Mouse (Mus musculus) layer of hippocampus, postnatal 10 days (tissue): ENCODE data around the gene Plekhg1. TPM values are rescaled to one million over a fixed set of nuclear protein-coding genes. Genes with fewer than 3 reads are reported as not detected.

ENCODE experiments used
- DNase-seq, 2 experiments: peaks; one replicate each; pipeline ENCODE4 v3.0.0; 2021; ENCODE audit warnings: low spot score in 2 of 2
- long read RNA-seq: library from polyadenylated mRNA; stranded (forward); transcript quantifications from one replicate; pipeline ENCODE4 v2.0.0, GENCODE M21; 2023
- total RNA-seq, 2 experiments: library from RNA; stranded (reverse); gene quantifications; 2 replicates each; pipeline ENCODE4 v1.2.3; 2021

Gene Plekhg1
- 10 to 100 TPM; 28.8 to 29.0 TPM for total RNA-seq
- long read RNA-seq, partial matches to known transcripts, result 1 of 6 reads
- long read RNA-seq, other reads (novel, unspliced or antisense), result 5 of 6 reads

GRCm38 (mm10) chr10:3740148-3740503 lies at the start of gene Plekhg1:
TSS of gene Plekhg1 (plus strand) at chr10:3740364.
- DNase-seq, result peak; percentile 75 to 79

DNA sequence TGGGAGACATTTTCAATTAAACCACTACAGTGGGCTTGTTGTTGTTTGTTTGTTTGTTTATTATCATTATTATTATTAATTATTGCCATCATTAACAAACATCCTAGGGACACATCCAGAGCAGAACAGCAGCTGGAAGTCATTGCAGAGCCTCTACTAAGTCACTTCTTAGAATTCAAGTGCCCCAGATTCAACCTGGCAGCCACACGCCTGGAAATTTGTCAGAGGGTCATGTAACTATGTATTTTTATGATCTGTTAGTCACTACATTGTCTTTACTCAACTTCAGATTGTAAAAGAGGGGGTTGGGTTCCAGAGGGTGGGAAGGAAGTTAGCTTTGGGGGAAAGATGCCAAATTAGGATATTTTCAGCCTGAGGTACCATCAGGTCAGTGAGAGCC lies 47.4 kb upstream of the Plekhg1 start:
- no peak for DNase-seq

DNA sequence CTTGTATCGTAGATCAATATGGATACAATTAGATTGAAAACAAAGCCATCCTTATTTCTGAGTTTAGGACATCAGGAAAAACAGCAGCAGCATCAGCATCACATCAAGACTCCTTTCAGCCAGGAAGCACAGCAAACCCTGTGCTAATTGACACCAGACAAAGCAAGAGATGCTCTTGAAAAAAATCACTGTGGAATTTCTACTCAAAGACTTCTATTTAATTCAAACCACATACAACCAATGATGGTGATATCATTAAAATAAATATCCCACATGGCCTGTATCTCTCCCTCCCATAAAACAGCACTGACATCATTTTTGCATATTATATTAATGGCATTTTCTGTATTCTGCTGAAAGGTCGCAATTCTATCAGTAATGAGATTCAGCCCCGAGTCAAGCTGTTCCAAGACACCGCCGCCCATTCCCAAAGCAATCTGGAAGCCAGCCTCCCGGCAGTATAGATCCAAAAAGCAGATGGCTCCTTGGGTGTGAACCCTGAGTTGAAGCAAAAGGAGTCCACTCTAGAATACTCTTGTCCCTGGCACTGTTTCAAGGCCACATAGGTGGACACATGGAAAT lies 46.4 kb upstream of the Plekhg1 start:
- DNase-seq, result peak in 1 of 2 experiments; percentile 19

DNA sequence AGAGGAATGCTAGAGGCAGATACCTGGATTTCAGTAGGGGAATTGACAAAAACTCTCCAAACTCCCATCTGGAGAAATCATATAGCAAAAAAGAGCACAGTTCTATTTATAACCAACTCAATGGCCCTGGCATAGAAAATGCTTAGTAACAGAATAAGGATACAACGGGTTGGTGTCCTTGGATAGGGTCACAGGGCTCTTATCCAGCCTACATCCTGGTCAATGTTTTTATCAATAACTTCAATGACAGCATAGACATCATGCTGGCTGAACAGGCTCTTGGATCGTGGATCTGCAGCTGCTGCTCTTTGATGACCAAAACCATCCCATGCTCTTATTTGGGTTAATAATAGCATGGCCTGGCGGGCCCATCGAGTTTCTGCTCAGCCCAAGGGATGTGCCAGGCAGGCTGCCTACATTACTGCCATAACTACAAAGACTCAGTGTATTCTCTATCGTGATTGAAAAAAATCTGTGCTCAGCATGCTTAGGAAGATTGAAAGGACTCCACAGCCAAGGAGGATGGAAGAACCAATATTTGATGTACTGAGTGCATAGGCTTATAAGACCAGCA lies 44.7 kb upstream of the Plekhg1 start:
- DNase-seq, result peak in 1 of 2 experiments; percentile 30

DNA sequence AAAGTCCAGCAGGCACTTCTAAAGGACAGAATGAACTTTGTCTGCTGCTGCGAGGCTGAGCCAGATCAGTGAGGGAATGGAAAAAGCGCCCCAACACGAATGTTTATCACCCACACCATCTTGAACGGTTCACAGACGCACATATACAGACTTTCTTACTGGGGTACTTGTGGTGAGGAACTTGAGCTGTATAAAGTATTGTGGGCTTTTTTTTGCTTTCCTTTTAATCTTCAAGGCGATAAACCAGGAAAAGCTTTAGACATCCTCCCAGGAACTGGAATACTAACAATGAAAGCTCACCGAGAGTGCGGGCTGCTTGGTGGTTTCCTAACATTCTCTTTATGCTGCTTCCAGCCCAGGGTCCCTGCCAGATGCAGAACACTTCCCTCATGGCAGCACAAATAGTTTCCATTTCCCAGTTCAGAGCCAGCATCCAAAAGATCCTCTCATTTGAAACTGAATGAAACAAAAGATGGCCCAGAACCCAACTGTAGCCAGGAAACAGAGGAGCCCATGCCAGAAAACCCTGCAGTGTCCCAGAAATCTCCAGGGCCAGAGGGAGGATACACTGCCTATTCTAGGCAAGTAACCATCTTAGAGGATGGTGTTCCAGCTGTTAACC lies 43.3 kb upstream of the Plekhg1 start:
- peak; percentile 53 to 60 for DNase-seq

DNA sequence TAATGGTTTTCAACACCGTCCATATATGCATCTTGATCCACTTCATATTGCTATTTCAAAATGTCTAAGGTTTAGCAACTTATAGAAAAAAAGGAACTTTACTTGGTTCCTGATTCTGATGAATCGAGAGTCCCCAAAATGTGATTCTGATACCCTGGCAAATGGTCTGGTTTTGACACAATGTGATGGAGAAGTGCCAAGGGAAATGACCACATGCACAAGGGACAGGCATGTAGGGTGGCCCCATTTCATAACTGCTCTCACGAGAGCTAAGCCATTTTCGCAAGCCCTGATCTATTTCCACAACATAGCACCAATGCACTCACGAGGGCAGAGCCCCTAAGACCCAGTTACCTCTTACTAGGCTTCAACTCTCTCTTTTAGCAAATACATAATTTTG lies 42.7 kb upstream of the Plekhg1 start:
- no peak for DNase-seq

DNA sequence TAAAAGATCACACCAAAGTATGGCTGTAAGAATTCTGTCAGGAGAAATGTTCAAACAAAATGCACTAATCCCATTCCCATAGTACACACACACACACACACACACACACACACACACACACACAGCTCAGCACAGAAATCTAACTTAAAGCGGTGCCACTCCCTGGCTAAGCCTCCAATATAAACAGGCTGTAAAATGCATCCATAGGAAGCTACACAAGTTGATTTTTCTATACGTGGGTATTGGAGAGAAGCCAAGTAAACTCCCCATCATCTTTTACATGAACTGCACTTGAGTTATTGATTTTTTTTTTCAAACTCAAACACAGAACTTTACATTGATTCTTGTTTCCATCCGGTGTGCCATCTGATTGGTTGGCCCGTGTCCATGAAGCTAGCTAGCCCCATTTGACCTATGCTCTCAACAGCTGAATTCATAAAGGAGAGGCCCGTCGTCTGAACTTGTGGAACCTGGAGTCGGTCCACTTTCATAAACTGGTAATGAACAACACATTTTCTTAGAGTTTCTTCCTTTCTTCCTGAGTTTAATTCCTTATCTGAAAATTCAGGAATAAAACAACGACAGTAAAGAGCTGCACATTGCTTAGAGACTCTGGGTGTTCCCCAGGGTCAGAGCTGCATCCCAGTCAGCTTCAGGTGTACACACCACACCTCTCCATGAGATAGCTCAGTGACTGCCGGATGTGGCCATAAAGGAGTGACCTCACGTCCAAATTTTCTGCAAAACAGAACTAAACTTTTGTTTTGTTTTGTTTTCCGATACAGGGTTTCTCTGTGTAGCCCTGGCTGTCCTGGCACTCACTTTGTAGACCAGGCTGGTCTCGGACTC lies 39.7 kb upstream of the Plekhg1 start:
- no peak for DNase-seq

DNA sequence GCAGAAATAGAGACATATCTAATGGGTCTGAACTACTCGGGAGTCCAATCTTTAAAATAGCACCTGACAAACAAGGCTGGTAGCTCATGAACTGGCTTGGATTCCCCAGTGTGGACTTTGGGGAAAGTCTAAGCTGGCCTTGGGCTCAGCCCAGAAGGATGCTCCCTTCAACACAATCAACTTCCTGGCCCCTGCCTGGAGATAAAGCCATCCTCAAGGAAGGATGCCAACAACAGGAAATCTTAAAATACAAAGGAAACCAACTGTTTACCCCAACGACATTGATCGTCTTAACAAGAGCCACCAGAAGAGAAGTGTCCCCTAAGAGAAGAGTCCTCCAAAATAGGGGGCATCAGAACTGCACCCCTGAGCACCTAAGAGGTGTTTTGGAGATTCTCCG lies 38.3 kb upstream of the Plekhg1 start:
- DNase-seq, result no peak

DNA sequence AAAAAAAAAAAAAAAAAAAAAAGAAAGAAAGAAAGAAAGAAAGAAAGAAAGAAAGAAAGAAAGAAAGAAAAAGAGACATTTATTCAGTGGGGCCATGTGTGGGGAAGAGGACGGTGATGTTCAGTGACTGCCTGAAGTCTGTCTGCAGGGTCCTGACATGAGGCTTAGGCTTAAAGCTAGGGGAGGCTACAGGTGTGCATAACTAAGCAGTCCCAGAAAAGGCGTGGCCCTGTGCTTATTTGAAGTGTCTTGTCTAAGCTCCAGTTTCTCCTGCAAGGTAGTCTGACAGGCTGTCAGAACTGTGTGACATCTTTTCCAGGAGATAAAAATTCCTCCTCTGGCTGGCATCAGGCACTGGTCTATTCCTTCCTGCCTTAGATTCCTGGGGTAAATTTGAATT lies 37.6 kb upstream of the Plekhg1 start:
- DNase-seq, result no peak

DNA sequence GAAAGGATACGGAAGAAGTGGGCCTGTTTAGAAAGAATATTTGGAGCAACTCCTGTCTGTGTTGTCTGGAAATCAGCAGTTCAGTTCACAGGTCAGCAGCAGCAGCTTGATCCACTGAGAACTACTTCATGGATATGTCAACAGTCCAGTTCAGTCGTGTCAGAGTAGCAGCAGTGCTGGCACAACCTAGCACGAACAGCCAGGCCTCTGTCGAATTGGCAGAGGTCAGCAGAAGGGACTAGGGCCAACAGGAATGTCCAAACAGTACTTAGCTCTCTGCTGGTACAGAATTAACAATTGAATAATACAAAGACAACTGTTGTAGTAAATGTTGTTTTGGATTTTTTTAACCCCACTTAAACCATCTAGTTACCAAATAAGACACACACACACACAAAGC lies 33.9 kb upstream of the Plekhg1 start:
- no peak for DNase-seq

DNA sequence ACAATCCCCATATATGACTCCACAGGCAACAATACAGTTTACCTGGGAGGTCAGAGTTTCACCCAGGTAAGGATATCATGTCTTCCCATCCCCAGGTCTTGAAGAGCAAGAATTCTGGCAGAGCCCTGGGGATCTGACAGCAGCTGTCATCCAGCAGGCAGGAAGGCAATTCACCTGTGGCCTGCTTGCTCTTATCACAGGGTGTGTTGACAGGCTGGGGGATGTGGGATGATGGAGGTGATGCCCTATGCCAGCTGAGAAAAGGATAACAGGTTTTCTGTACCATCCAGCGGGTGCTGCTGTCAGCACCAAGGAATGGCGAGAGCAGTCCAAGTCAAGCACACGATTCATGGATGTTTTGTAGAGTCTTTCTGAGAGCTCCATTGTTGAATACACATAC lies 30.1 kb upstream of the Plekhg1 start:
- DNase-seq, result no peak

- peak; percentile 36 to 39 for DNase-seq
Measured at GRCm38 (mm10) chr10:3715302-3715943, 24.7 kb upstream of the Plekhg1 start.

DNA sequence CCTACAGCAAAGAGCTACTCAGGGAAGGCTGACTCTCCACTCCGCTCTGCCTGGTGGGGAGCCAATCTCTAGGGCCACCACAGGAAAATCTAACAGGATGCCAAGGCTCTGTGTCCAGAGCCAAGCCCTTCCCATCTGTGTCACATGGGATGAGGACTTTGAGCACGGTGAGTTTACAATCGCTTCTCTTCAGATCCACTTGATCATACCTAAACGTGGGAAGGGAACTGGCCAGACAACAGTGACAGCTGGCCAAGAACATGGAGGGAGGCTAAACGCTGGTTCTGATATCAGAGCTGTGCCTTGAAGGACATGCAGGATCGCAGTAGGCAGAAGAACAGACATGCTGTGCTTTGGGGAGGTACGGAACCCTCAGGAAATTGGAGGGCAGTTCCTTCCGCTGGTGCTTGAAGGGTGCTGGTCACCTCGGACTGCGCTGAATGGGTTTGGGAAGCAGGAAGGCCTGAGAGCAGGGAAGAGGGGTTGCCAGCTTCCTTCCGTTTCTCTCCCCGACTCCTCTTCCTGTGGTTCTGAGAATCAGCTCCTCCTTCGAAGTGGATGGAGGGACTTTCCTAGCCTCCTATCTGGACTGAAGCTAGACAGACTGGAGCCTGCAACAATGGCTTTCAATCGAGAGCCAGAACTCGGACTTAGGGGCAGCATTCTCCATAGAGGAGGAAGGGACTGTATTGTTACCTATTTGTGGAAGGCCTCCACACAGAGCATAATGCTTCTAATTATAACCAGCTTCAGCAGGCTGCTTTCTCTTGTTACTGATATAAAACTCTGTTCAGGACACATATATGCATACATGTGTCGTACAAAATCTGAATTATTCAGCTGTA lies 21.9 kb upstream of the Plekhg1 start:
- peak; percentile 63 to 71 for DNase-seq

DNA sequence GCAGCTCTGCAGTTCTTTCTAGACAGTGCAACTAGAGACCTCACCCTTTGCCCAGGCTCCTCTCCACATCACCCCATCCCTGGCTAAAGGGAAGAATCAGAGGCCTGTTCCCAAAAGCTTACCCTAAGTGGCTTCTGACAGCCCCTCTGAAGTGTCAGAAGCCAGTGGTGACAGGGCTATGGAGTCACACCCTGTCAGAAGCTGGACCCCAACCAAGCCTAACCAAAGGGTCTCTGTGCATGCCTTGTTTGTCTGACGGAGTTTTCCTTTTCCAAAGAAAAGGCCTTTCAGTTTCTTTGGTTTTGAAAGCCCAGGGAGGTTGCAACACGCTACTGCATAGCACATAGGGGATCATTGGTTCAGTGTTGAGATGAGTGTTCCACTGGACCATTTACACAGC lies 19.9 kb upstream of the Plekhg1 start:
- DNase-seq, result no peak

GRCm38 (mm10) chr10:3722339-3722738 lies 17.8 kb upstream of the Plekhg1 start:
- DNase-seq, result no peak

- no peak for DNase-seq
Measured at GRCm38 (mm10) chr10:3724665-3725064, 15.5 kb upstream of the Plekhg1 start.

DNA sequence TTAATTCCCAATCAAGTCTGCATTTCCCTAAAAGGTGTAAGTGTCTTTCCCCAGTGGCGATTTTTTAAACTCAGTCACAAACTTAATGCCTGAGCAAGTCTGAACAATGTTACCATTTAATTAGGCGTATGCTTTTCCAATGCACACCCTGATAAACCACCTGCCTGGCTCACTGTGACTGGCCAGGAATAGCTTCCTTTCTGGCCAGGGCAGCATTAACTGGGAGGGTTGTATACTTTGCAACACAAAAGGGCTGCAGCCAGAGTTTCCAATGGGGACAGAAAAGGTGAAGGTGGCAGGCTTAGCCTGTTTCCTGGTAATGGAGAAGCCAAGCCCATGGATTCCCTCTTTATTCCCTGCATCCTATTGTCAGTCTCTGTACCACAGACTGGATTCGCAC lies 10.5 kb upstream of the Plekhg1 start:
- no peak for DNase-seq

GRCm38 (mm10) chr10:3730314-3730713 lies 9.8 kb upstream of the Plekhg1 start:
- no peak for DNase-seq

DNA sequence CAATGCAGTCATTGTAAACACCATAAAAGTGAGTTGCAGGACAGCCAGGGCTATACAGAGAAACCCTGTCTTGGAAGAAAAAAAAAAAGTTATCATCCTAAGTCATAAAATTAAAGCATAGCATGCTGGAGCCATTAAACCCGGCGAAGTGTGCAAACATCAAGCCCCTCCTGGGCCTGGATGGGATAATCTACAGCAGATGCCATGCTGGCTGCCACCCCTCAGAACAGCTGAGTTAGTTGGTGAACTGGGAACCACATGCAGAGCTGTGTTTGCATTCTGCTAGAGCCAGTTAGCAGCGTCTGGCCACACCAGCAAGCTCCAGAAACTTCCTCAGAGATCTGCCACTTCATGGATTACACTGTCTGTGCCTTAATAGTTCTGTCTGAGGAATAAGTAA lies 3.1 kb upstream of the Plekhg1 start:
- DNase-seq, result peak in 1 of 2 experiments; percentile 29
